Mouse (Mus musculus): Measurements from ENCODE around the gene Pigh. TPM values are rescaled to one million over a fixed set of nuclear protein-coding genes. Genes with fewer than 3 reads are reported as not detected.

Pigh gene
- polyA plus RNA-seq (2012; rRNA removed), result 36.5 and 47.7 TPM in 2 replicates

GRCm38 (mm10) chr12:79089182-79089812 is at the start of gene Pigh:
Pigh (minus strand) TSS chr12:79089651.
- peak; percentile 73 for DNase-seq (ENCODE audit: low spot score)

- DNase-seq (ENCODE audit: low spot score), result no peak
These were observed 49.5 kb upstream of the Pigh start for GRCm38 (mm10) chr12:79138999-79139398.

GRCm38 (mm10) chr12:79136949-79137348 is 47.5 kb upstream of the Pigh start:
- DNase-seq (ENCODE audit: low spot score), result no peak

- no peak for DNase-seq (ENCODE audit: low spot score)
These were observed 45.7 kb upstream of the Pigh start for GRCm38 (mm10) chr12:79135105-79135504.

- DNase-seq (ENCODE audit: low spot score), result no peak
These were observed 45.2 kb upstream of the Pigh start for GRCm38 (mm10) chr12:79134676-79135075.

- DNase-seq (ENCODE audit: low spot score), result no peak
These were observed 42.4 kb upstream of the Pigh start for GRCm38 (mm10) chr12:79131706-79132460.

- no peak for DNase-seq (ENCODE audit: low spot score)
These were observed 41.8 kb upstream of the Pigh start for GRCm38 (mm10) chr12:79131178-79131675.

- peak; percentile 66 for DNase-seq (ENCODE audit: low spot score)
These were observed 41.1 kb upstream of the Pigh start, which contains the start of gene Arg2 for GRCm38 (mm10) chr12:79130299-79131177. Arg2 (plus strand) TSS chr12:79130777.

GRCm38 (mm10) chr12:79122820-79123219 is 33.4 kb upstream of the Pigh start:
- DNase-seq (ENCODE audit: low spot score), result no peak

- DNase-seq (ENCODE audit: low spot score), result no peak
These were observed 29.5 kb upstream of the Pigh start for GRCm38 (mm10) chr12:79118991-79119390.

GRCm38 (mm10) chr12:79105312-79105711 is 15.9 kb upstream of the Pigh start:
- no peak for DNase-seq (ENCODE audit: low spot score)

GRCm38 (mm10) chr12:79104544-79104943 is 15.1 kb upstream of the Pigh start:
- no peak for DNase-seq (ENCODE audit: low spot score)

GRCm38 (mm10) chr12:79103773-79104172 is 14.3 kb upstream of the Pigh start:
- no peak for DNase-seq (ENCODE audit: low spot score)

- no peak for DNase-seq (ENCODE audit: low spot score)
These were observed 7.8 kb upstream of the Pigh start for GRCm38 (mm10) chr12:79097106-79097752.

- DNase-seq (ENCODE audit: low spot score), result peak; percentile 37
These were observed 3.1 kb upstream of the Pigh start for GRCm38 (mm10) chr12:79092569-79092968.

GRCm38 (mm10) chr12:79073362-79073761 is 16.1 kb downstream of the Pigh start:
- DNase-seq (ENCODE audit: low spot score), result no peak

- DNase-seq (ENCODE audit: low spot score), result no peak
These were observed 16.9 kb downstream of the Pigh start for GRCm38 (mm10) chr12:79072576-79072975.

GRCm38 (mm10) chr12:79070736-79071333 is 18.6 kb downstream of the Pigh start:
- DNase-seq (ENCODE audit: low spot score), result no peak

GRCm38 (mm10) chr12:79069916-79070315 is 19.5 kb downstream of the Pigh start:
- DNase-seq (ENCODE audit: low spot score), result no peak

GRCm38 (mm10) chr12:79069187-79069608 is 20.3 kb downstream of the Pigh start:
- no peak for DNase-seq (ENCODE audit: low spot score)

GRCm38 (mm10) chr12:79068306-79068705 is 21.1 kb downstream of the Pigh start:
- no peak for DNase-seq (ENCODE audit: low spot score)

All from urinary bladder, adult 2 months (tissue).